Comparison of ENCODE assay signal across 8 mouse cellular contexts in the genomic region with DNA sequence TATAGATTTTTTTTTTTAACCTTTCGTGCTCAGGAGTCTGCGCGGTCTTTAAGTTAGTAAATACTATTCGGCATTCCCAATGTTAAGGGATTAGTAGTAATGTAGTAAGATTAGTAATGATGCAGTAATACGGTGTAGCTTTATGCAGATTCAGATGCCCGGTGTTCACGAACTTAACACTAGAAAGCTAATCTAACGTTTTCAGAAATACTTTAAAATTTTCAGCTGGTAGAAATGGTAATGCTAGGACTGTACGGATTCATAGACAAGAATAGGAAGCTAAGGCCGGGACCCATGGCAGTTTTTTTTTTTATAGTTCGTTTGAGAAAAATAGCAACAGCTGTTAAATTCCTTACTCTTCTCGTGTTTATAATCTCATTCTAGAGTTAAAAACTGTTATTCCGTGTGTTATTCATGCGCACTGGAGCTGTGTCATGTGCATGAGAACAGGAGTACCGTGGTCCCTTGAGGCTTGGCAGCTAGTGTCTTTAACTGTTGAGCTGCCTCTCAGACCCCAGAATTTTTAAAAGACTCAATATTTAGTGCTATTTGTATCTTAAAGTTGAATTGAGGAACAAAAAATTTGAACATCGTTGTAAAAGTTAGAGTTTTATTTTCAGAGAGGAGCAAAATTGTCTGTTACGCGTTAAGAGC. TPM values are rescaled to one million over a fixed set of nuclear protein-coding genes. Genes with fewer than 3 reads are reported as not detected.
DNase-seq lines count a peak whose midpoint lies in the region; ATAC-seq lines count a peak whose summit lies in the region.

No protein-coding gene starts in this region.

- ATAC-seq in lung, embryonic 15.5 days (ENCODE audit: borderline replicate concordance, extremely low read depth, low FRiP score, low TSS enrichment) = no peak
- peak; percentile 31; the same call in 1 of the 2 replicates for ATAC-seq in megakaryocyte-erythroid progenitor cell, adult 5-6 weeks (replicated peaks; ENCODE audit: low FRiP score, low TSS enrichment, poor library complexity, severe bottlenecking)
- no peak for ATAC-seq in inflammation-experienced regulatory T-cells, adult 6 months

- H3K4me2 ChIP-seq in lung, embryonic 15.5 days = peak overlapping the region; percentile 60

- no peak for DNase-seq in lung, postnatal 36 days
- peak; percentile 8 to 23 for DNase-seq in heart, postnatal 10 days
- no peak for DNase-seq in layer of hippocampus, postnatal 14 days (ENCODE audit: low spot score in 2 of 2)
- DNase-seq in left cerebral cortex, adult 18-20 months (ENCODE audit: low spot score in 2 of 2) = no peak

- intact Hi-C loops in heart, postnatal 10 days (cut with DNase I) = loop anchor here (5.0 kb wide), 2 partner anchors 35 to 70 kb away; partner anchors contain the start of genes Fkbp3, Klhl28 and Togaram1

- H3K27ac ChIP-seq in lung, embryonic 15.5 days = no peak overlapping the region
- no peak overlapping the region for H3K27ac ChIP-seq in brown adipose tissue, adult 24 weeks (replicated peaks; ENCODE audit: low read depth, low read length)

- H3K9me3 ChIP-seq in lung, embryonic 15.5 days = no peaks in the 10 kb centered on the region

- no peaks in the 10 kb centered on the region for H3K27me3 ChIP-seq in lung, embryonic 15.5 days

- peaks cover under 1% of the 10 kb centered on the region; the same call in 1 of the 2 replicates for H3K36me3 ChIP-seq in lung, embryonic 15.5 days

- H3K4me1 ChIP-seq in lung, embryonic 15.5 days = peaks cover 22% of the 10 kb centered on the region
- peaks cover 8% of the 10 kb centered on the region for H3K4me1 ChIP-seq in brown adipose tissue, adult 24 weeks (ENCODE audit: control insufficient read depth, insufficient read depth, insufficient read length, low read length)

- WGBS in lung, embryonic 15.5 days = 12% methylated on average over 18 of the region's 18 CpGs

- peak overlapping the region; percentile 97 for H3K9ac ChIP-seq in lung, embryonic 15.5 days

- peak overlapping the region; percentile 95 for H3K4me3 ChIP-seq in lung, embryonic 15.5 days
- H3K4me3 ChIP-seq in brown adipose tissue, adult 24 weeks (ENCODE audit: insufficient read depth, low read depth, low read length) = peak overlapping the region; percentile 99

RNA-seq across cellular contexts. Expression of gene Prpf39, which starts 0.9 kb away (rescaled TPM):
- 52.6 and 53.6 TPM in 2 replicates for polyA plus RNA-seq in lung, embryonic 15.5 days (2015; fragmentation: Nextera tagmentation; extraction: Ambion mirVana)
- polyA plus RNA-seq in brown adipose tissue, adult 24 weeks (2012; ENCODE audit: insufficient read depth, insufficient read length, missing spikeins) = 13.0 and 14.0 TPM in 2 replicates
- 10 to 100 TPM; 19.5 to 20.2 TPM for total RNA-seq in heart, postnatal 10 days (2021)
- total RNA-seq in megakaryocyte-erythroid progenitor cell, adult 5-6 weeks (2014; fragmentation: Nextera tagmentation) = 69.3 and 74.3 TPM in 2 replicates
- 85.1 and 98.6 TPM in 2 replicates for total RNA-seq in megakaryocyte-erythroid progenitor cell, adult 5-6 weeks (2017)
- 10 to 100 TPM; 38.0 to 44.1 TPM for total RNA-seq in layer of hippocampus, postnatal 14 days (2021)
- polyA plus RNA-seq in inflammation-experienced regulatory T-cells, adult 6 months (2017; shearing (Covaris generic)) = 100 to 1,000 TPM in 1 of 3 experiments, 10 to 100 TPM in 2; 78.8 to 103 (median 91.3) TPM
- total RNA-seq in left cerebral cortex, adult 18-20 months (2021) = 10 to 100 TPM; 37.0 to 38.1 TPM

RNA-seq across cellular contexts. Expression of gene Fkbp3, which starts 36.8 kb away (rescaled TPM):
- 339 and 373 TPM in 2 replicates for polyA plus RNA-seq in lung, embryonic 15.5 days (2015; fragmentation: Nextera tagmentation; extraction: Ambion mirVana)
- polyA plus RNA-seq in brown adipose tissue, adult 24 weeks (2012; ENCODE audit: insufficient read depth, insufficient read length, missing spikeins) = 136 and 207 TPM in 2 replicates
- 100 to 1,000 TPM; 197 to 228 TPM for total RNA-seq in heart, postnatal 10 days (2021)
- total RNA-seq in megakaryocyte-erythroid progenitor cell, adult 5-6 weeks (2014; fragmentation: Nextera tagmentation) = 165 and 170 TPM in 2 replicates
- 256 and 286 TPM in 2 replicates for total RNA-seq in megakaryocyte-erythroid progenitor cell, adult 5-6 weeks (2017)
- total RNA-seq in layer of hippocampus, postnatal 14 days (2021) = 100 to 1,000 TPM; 169 to 174 TPM
- 100 to 1,000 TPM; 267 to 313 (median 282) TPM for polyA plus RNA-seq in inflammation-experienced regulatory T-cells, adult 6 months (2017; shearing (Covaris generic))
- total RNA-seq in left cerebral cortex, adult 18-20 months (2021) = 100 to 1,000 TPM; 173 to 174 TPM

RNA-seq across cellular contexts. Expression of gene Fancm, which starts 38.4 kb away (rescaled TPM):
- polyA plus RNA-seq in lung, embryonic 15.5 days (2015; fragmentation: Nextera tagmentation; extraction: Ambion mirVana) = 11.3 and 13.4 TPM in 2 replicates
- polyA plus RNA-seq in brown adipose tissue, adult 24 weeks (2012; ENCODE audit: insufficient read depth, insufficient read length, missing spikeins) = 7.4 and 8.1 TPM in 2 replicates
- total RNA-seq in heart, postnatal 10 days (2021) = 1 to 10 TPM; 6.5 to 7.2 TPM
- total RNA-seq in megakaryocyte-erythroid progenitor cell, adult 5-6 weeks (2014; fragmentation: Nextera tagmentation) = 24.0 and 32.7 TPM in 2 replicates
- total RNA-seq in megakaryocyte-erythroid progenitor cell, adult 5-6 weeks (2017) = 31.4 and 66.6 TPM in 2 replicates
- total RNA-seq in layer of hippocampus, postnatal 14 days (2021) = 10 to 100 TPM; 10.3 to 10.6 TPM
- 10 to 100 TPM in 1 of 3 experiments, 1 to 10 TPM in 2; 5.0 to 11.7 (median 7.0) TPM for polyA plus RNA-seq in inflammation-experienced regulatory T-cells, adult 6 months (2017; shearing (Covaris generic))
- total RNA-seq in left cerebral cortex, adult 18-20 months (2021) = 10 to 100 TPM; 12.7 to 14.2 TPM

Comparison
In these comparisons a context has a peak if more than half of its experiments do, and no peak if none do; other contexts are left out.
1. DNase-seq: peak in heart, postnatal 10 days (2 of 2); none in lung, postnatal 36 days (single experiment), layer of hippocampus, postnatal 14 days (0 of 2) and left cerebral cortex, adult 18-20 months (0 of 2).